Mouse (Mus musculus) neural tube, embryonic 13.5 days (tissue): ENCODE data around the gene Adcy9. TPM values are rescaled to one million over a fixed set of nuclear protein-coding genes. Genes with fewer than 3 reads are reported as not detected.

ENCODE experiments used
- polyA plus RNA-seq: library from polyadenylated mRNA; unstranded; fragments of >200 nt; fragmentation: Nextera tagmentation; extraction: Ambion mirVana; gene quantifications from 2 replicates; pipeline ENCODE4 v1.2.1, GENCODE M21; 2015

The Adcy9 gene
- polyA plus RNA-seq, 1 experiment from 2014 or later = 2.8 TPM

Other genes starting within 250 kb of the Adcy9 start
- 36.6 and 39.7 TPM in 2 replicates for gene Crebbp, start 206.5 kb downstream of the Adcy9 start, polyA plus RNA-seq
- gene Srl, start 121.3 kb upstream of the Adcy9 start, polyA plus RNA-seq = 28.9 and 31.8 TPM in 2 replicates
- 10.2 TPM in 2 replicates for gene Tfap4, start 139.4 kb upstream of the Adcy9 start, polyA plus RNA-seq
- 22.2 and 28.8 TPM in 2 replicates for gene Glis2, start 174.2 kb upstream of the Adcy9 start, polyA plus RNA-seq
- gene Pam16, start 204.5 kb upstream of the Adcy9 start, polyA plus RNA-seq = 152 and 169 TPM in 2 replicates
- gene Vasn, start 219.4 kb upstream of the Adcy9 start, polyA plus RNA-seq = 6.7 TPM in 2 replicates
- gene Dnaja3, start 219.5 kb upstream of the Adcy9 start, polyA plus RNA-seq = 55.7 and 59.2 TPM in 2 replicates